Mouse (Mus musculus): Measurements from ENCODE around the gene Klhl26.

Gene Klhl26

GRCm38 (mm10) chr8:70477269-70477982 lies 658 bp upstream of the Klhl26 start:
- DNase-seq (ENCODE audit: low read depth, low spot score): no peak

DNA sequence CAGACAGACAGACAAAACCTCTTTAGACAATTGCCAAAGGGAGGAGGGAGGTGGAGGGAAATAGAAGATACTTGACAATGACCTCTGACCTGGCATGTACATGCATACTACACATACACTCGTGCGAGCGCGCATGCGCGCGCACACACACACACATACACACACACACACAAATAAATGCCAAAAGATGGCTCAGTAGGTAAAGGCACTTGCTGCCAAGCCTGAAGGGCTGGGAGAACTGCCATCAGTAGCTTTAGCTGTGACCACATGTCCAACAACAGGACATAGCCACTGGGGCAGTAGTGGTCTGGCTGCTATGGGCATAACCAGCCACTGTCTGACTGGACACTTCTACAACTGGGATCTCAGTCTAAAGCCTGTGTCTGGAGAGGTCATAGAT lies 4.9 kb downstream of the Klhl26 start:
- DNase-seq (ENCODE audit: low read depth, low spot score): no peak

- DNase-seq (ENCODE audit: low read depth, low spot score): no peak
These were observed 6.8 kb downstream of the Klhl26 start for GRCm38 (mm10) chr8:70469938-70470337.

- DNase-seq (ENCODE audit: low read depth, low spot score): no peak
These were observed 7.4 kb downstream of the Klhl26 start for GRCm38 (mm10) chr8:70469295-70469916.

GRCm38 (mm10) chr8:70468733-70469132 lies 8.0 kb downstream of the Klhl26 start:
- DNase-seq (ENCODE audit: low read depth, low spot score): no peak

GRCm38 (mm10) chr8:70467907-70468306 lies 8.9 kb downstream of the Klhl26 start:
- no peak for DNase-seq (ENCODE audit: low read depth, low spot score)

GRCm38 (mm10) chr8:70467229-70467725 lies 9.5 kb downstream of the Klhl26 start:
- peak; percentile 7 for DNase-seq (ENCODE audit: low read depth, low spot score)

- no peak for DNase-seq (ENCODE audit: low read depth, low spot score)
These were observed 10.0 kb downstream of the Klhl26 start for GRCm38 (mm10) chr8:70466771-70467170.

- DNase-seq (ENCODE audit: low read depth, low spot score): no peak
These were observed 10.5 kb downstream of the Klhl26 start for GRCm38 (mm10) chr8:70466305-70466704.

DNA sequence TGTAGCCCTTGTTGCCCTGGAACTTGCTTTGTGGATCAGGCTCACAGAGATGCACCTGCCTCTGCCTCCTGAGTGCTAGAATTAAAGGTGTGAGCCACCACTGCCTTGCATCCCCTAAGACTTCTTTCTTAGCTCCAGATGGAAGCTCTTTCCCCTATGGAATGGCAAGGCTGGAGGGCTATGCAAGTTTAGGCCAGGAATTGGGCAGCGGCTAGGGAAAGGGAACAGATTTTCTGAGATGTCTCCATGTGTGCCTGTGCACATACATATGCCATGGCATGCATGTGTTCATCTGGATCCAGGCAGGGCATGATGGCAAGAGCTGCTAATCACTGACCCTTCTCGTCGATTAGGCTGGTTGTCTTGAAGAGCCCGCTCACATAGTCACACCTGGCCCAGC lies 11.1 kb downstream of the Klhl26 start:
- DNase-seq (ENCODE audit: low read depth, low spot score): no peak

GRCm38 (mm10) chr8:70464162-70464561 lies 12.6 kb downstream of the Klhl26 start:
- DNase-seq (ENCODE audit: low read depth, low spot score): no peak

GRCm38 (mm10) chr8:70463306-70463705 lies 13.5 kb downstream of the Klhl26 start:
- no peak for DNase-seq (ENCODE audit: low read depth, low spot score)

DNA sequence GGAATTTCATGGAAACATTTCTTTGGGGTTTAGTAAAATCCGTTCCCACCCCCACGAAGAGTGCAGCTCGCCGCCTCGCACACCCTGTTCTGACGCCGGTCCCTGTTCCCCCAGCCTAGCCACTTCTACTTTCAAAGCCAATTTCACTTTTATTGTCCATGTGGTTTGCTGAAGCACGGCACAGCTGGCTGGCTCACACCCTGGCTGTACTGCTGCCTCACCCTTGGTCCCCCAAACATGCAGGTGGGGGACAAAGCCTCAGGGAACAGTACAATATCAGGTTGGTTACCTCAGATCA lies 14.3 kb downstream of the Klhl26 start:
- DNase-seq (ENCODE audit: low read depth, low spot score): no peak

DNA sequence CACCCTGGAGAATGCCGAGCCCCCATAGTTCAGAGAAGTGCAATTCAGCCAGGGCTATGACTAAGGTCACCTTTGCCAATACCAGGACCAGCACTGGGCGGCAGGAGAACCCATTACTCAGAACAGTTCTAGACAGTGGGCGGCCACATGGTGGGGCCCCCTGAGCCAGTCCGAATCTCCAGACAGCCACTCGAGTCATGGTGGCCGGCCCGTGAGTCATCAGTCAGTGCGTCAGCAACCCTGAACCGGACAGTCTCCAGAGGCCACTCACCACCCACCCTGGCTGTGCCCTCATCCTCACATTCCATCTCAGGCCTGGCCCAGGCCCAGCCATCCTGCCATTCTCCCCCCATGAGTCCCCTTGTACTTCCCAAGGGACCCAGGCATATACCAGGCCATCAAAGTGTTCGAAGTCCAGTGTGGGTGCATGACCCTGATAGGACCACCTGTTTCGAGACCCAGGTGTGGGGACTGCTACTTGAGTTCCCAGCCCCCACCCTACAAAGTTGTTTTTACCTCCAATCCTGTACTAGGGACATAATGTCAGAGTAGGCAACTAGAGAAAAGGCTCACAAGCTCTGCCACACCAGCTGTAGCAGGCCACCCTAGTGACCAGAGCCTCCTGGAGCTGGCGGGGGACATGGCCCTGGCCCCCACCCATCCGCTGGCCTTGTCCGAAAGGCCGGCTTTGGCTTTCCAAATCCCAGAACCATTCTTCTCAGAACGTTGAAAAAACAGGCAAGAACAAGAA lies 14.8 kb downstream of the Klhl26 start:
- no peak for DNase-seq (ENCODE audit: low read depth, low spot score)

DNA sequence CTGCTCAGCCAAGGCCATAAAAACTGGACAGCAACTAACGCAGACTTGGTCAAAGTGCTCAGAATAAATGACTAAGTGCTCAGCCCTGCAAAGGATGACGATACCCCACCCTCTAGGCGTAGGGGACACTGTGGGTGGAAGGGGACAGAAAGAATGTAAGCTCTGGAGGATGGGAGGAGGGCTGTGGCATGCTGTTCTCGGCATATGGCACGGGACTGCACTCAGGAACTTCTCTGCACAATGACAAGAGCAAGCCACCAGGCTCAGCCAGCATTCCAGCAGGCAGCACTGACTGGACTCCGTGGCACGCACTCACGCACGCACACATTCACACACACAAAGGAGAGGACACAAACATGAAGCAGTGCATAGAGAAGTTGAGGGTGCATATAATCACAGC lies 16.2 kb downstream of the Klhl26 start:
- DNase-seq (ENCODE audit: low read depth, low spot score): no peak

- no peak for DNase-seq (ENCODE audit: low read depth, low spot score)
These were observed 16.6 kb downstream of the Klhl26 start for GRCm38 (mm10) chr8:70460199-70460598.

- no peak for DNase-seq (ENCODE audit: low read depth, low spot score)
These were observed 17.1 kb downstream of the Klhl26 start for GRCm38 (mm10) chr8:70459636-70460035.

- DNase-seq (ENCODE audit: low read depth, low spot score): no peak
These were observed 18.3 kb downstream of the Klhl26 start for GRCm38 (mm10) chr8:70458462-70458861.

- DNase-seq (ENCODE audit: low read depth, low spot score): no peak
These were observed 18.9 kb downstream of the Klhl26 start for GRCm38 (mm10) chr8:70457882-70458281.

- no peak for DNase-seq (ENCODE audit: low read depth, low spot score)
These were observed 19.8 kb downstream of the Klhl26 start for GRCm38 (mm10) chr8:70456996-70457395.

DNA sequence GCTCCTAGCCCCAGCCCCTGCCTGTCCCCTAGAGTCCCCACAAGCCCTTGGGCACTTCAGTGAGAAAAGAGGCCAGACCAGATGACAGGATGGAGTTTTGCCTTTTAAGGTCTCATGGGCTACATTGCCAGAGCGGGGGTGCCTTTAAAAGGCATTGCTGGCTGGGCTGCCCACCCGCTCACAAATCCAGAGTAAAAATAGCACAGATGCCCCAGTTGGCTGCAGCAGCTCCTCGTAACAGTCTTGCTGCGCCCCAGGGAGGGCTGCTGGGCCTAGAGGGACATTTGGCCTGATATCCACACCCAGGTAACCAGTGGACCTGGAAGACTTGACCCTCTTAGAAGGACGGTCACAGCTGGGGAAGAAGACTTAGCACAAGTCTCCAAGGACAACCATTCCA lies 22.9 kb downstream of the Klhl26 start:
- DNase-seq (ENCODE audit: low read depth, low spot score): no peak

- no peak for DNase-seq (ENCODE audit: low read depth, low spot score)
These were observed 24.4 kb downstream of the Klhl26 start for GRCm38 (mm10) chr8:70452196-70452966.

Data from mesoderm, embryonic 11.5 days (tissue).